Mouse (Mus musculus) limb, embryonic 11.5 days (tissue): ENCODE measurements around the gene Fbxl18. TPM values are rescaled to one million over a fixed set of nuclear protein-coding genes. Genes with fewer than 3 reads are reported as not detected.

Source experiments
- ATAC-seq: fragments of 200-750 bp; cut with Nextera tagmentation; 2 replicates; pipeline ENCODE4 v1.8.0; 2017; ENCODE audit warnings: low read depth; ENCODE audit not compliant: insufficient number of reproducible peaks, low FRiP score, low TSS enrichment
- DNase-seq: peaks from one replicate; pipeline ENCODE4 v3.0.0-alpha.2; 2015; ENCODE audit warnings: low spot score
- H3K27ac ChIP-seq: fragments of 300-500 bp; sonication (generic); replicated peaks from 2 replicates; pipeline ENCODE4 v1.5.1; 2014; ENCODE audit warnings: low read depth, mild to moderate bottlenecking, low read length
- H3K27me3 ChIP-seq: fragments of 300-500 bp; sonication (generic); 2 replicates; pipeline ENCODE4 v1.6.1; 2014; ENCODE audit warnings: mild to moderate bottlenecking, low read length, mixed read lengths; ENCODE audit not compliant: control insufficient read depth, insufficient read depth
- H3K36me3 ChIP-seq: fragments of 300-500 bp; sonication (generic); 2 replicates; pipeline ENCODE4 v1.6.1; 2014; ENCODE audit warnings: mild to moderate bottlenecking, low read length, moderate library complexity, mixed read lengths; ENCODE audit not compliant: control insufficient read depth, insufficient read depth
- H3K4me1 ChIP-seq: fragments of 300-500 bp; sonication (generic); 2 replicates; pipeline ENCODE4 v1.6.1; 2014; ENCODE audit warnings: low read length, mixed read lengths; ENCODE audit not compliant: control insufficient read depth, insufficient read depth
- H3K4me2 ChIP-seq: fragments of 300-500 bp; sonication (generic); 2 replicates; pipeline ENCODE4 v1.6.1; 2014; ENCODE audit warnings: low read depth, mild to moderate bottlenecking, moderate library complexity; ENCODE audit not compliant: severe bottlenecking
- H3K4me3 ChIP-seq: fragments of 300-500 bp; sonication (generic); 2 replicates; pipeline ENCODE4 v1.5.1; 2014; ENCODE audit warnings: low read depth, low read length
- H3K9ac ChIP-seq: fragments of 300-500 bp; sonication (generic); 2 replicates; pipeline ENCODE4 v1.6.1; 2014; ENCODE audit warnings: mild to moderate bottlenecking, low read length
- H3K9me3 ChIP-seq: fragments of 300-500 bp; sonication (generic); 2 replicates; pipeline ENCODE4 v1.6.1; 2016; ENCODE audit warnings: low read length; ENCODE audit not compliant: control insufficient read depth
- WGBS: fragments of 180-500 bp; shearing (Covaris S2); extraction: QIAGEN DNeasy Blood & Tissue Kit; methylation state at CpG from one replicate; pipeline ENCODE4 v1.1.7; 2014; 5-methylcytosine and 5-hydroxymethylcytosine counted together
- polyA plus RNA-seq: library from polyadenylated mRNA; unstranded; fragments of >200 nt; fragmentation: Nextera tagmentation; extraction: Ambion mirVana; gene quantifications from 2 replicates; pipeline ENCODE4 v1.2.1, GENCODE M21; 2014

The Fbxl18 gene
- polyA plus RNA-seq, 1 experiment from 2014 or later: 11.1 TPM

- no peaks in the 10 kb centered on the region for H3K9me3 ChIP-seq
- DNase-seq (no peak), ATAC-seq (no peak)
- no peak overlapping the region for H3K9ac ChIP-seq
- peaks cover 13% of the 10 kb centered on the region; the same call in 1 of the 2 replicates for H3K4me1 ChIP-seq
- no peak overlapping the region for H3K4me3 ChIP-seq
- no peaks in the 10 kb centered on the region for H3K36me3 ChIP-seq
- WGBS: 87% methylated on average over 5 of the region's 5 CpGs
- no peak overlapping the region for H3K4me2 ChIP-seq
- H3K27ac ChIP-seq: no peak overlapping the region
- H3K27me3 ChIP-seq: no peaks in the 10 kb centered on the region
Measured at GRCm38 (mm10) chr5:142922251-142922650, 27.0 kb upstream of the Fbxl18 start.

- no peak for ATAC-seq
- Histone ChIP-seq H3K4me2 (no peak overlapping the region), H3K27ac (no peak overlapping the region), H3K9ac (no peak overlapping the region), H3K4me1 (peaks cover 3% of the 10 kb centered on the region; the same call in 1 of the 2 replicates), H3K27me3 (no peaks in the 10 kb centered on the region), H3K36me3 (no peaks in the 10 kb centered on the region), H3K9me3 (no peaks in the 10 kb centered on the region), H3K4me3 (no peak overlapping the region)
- no peak for DNase-seq
- 73% methylated on average over 6 of the region's 6 CpGs for WGBS
Measured at GRCm38 (mm10) chr5:142921074-142921459, 25.8 kb upstream of the Fbxl18 start.

GRCm38 (mm10) chr5:142920311-142921073 is 25.3 kb upstream of the Fbxl18 start:
- Histone ChIP-seq H3K4me3 (no peak overlapping the region), H3K4me1 (no peaks in the 10 kb centered on the region), H3K27ac (no peak overlapping the region), H3K27me3 (no peaks in the 10 kb centered on the region), H3K9ac (no peak overlapping the region), H3K9me3 (no peaks in the 10 kb centered on the region), H3K36me3 (no peaks in the 10 kb centered on the region), H3K4me2 (no peak overlapping the region)
- ATAC-seq (no peak), DNase-seq (no peak)
- WGBS: 62% methylated on average over 8 of the region's 8 CpGs

- Histone ChIP-seq H3K4me1 (no peaks in the 10 kb centered on the region), H3K27ac (no peak overlapping the region), H3K27me3 (no peaks in the 10 kb centered on the region), H3K4me3 (no peak overlapping the region), H3K36me3 (no peaks in the 10 kb centered on the region), H3K4me2 (no peak overlapping the region), H3K9me3 (no peaks in the 10 kb centered on the region), H3K9ac (no peak overlapping the region)
- 94% methylated on average over 8 of the region's 8 CpGs for WGBS
- no peak for DNase-seq
- no peak for ATAC-seq
Measured at GRCm38 (mm10) chr5:142917402-142917801, 22.2 kb upstream of the Fbxl18 start.

- no peak for ATAC-seq
- no peak overlapping the region for H3K9ac ChIP-seq
- no peaks in the 10 kb centered on the region for H3K9me3 ChIP-seq
- H3K27me3 ChIP-seq: no peaks in the 10 kb centered on the region
- no peaks in the 10 kb centered on the region for H3K4me1 ChIP-seq
- WGBS: 74% methylated on average over 7 of the region's 7 CpGs
- no peak for DNase-seq
- no peak overlapping the region for H3K4me3 ChIP-seq
- no peaks in the 10 kb centered on the region for H3K36me3 ChIP-seq
- H3K27ac ChIP-seq: no peak overlapping the region
- no peak overlapping the region for H3K4me2 ChIP-seq
Measured at GRCm38 (mm10) chr5:142916593-142916992, 21.4 kb upstream of the Fbxl18 start.

- no peak overlapping the region for H3K27ac ChIP-seq
- H3K4me3 ChIP-seq: no peak overlapping the region
- H3K27me3 ChIP-seq: no peaks in the 10 kb centered on the region
- H3K4me2 ChIP-seq: no peak overlapping the region
- H3K9me3 ChIP-seq: no peaks in the 10 kb centered on the region
- H3K4me1 ChIP-seq: peaks cover under 1% of the 10 kb centered on the region; the same call in 1 of the 2 replicates
- no peak overlapping the region for H3K9ac ChIP-seq
- no peak for DNase-seq
- H3K36me3 ChIP-seq: no peaks in the 10 kb centered on the region
- no peak for ATAC-seq
- 89% methylated on average over 11 of the region's 11 CpGs for WGBS
Measured at GRCm38 (mm10) chr5:142915231-142915630, 20.0 kb upstream of the Fbxl18 start.

GRCm38 (mm10) chr5:142912739-142913138 is 17.5 kb upstream of the Fbxl18 start:
- Histone ChIP-seq H3K4me1 (peaks cover 22% of the 10 kb centered on the region), H3K36me3 (no peaks in the 10 kb centered on the region), H3K9me3 (no peaks in the 10 kb centered on the region), H3K9ac (no peak overlapping the region), H3K27me3 (no peaks in the 10 kb centered on the region), H3K27ac (no peak overlapping the region), H3K4me3 (no peak overlapping the region), H3K4me2 (no peak overlapping the region)
- DNase-seq (no peak), ATAC-seq (no peak)
- WGBS: 80% methylated on average over 4 of the region's 4 CpGs

- peaks cover 23% of the 10 kb centered on the region for H3K4me1 ChIP-seq
- no peak overlapping the region for H3K4me2 ChIP-seq
- no peaks in the 10 kb centered on the region for H3K9me3 ChIP-seq
- no peak overlapping the region for H3K9ac ChIP-seq
- H3K36me3 ChIP-seq: no peaks in the 10 kb centered on the region
- DNase-seq: no peak
- no peak for ATAC-seq
- no peaks in the 10 kb centered on the region for H3K27me3 ChIP-seq
- H3K4me3 ChIP-seq: no peak overlapping the region
- no peak overlapping the region for H3K27ac ChIP-seq
- WGBS: 92% methylated on average over 3 of the region's 3 CpGs
Measured at GRCm38 (mm10) chr5:142912320-142912719, 17.1 kb upstream of the Fbxl18 start.

GRCm38 (mm10) chr5:142911629-142912028 is 16.4 kb upstream of the Fbxl18 start:
- DNase-seq (no peak), ATAC-seq (no peak)
- H3K36me3 ChIP-seq: no peaks in the 10 kb centered on the region
- no peak overlapping the region for H3K4me2 ChIP-seq
- 82% methylated on average over 2 of the region's 2 CpGs for WGBS
- no peaks in the 10 kb centered on the region for H3K27me3 ChIP-seq
- no peak overlapping the region for H3K4me3 ChIP-seq
- H3K4me1 ChIP-seq: peaks cover 26% of the 10 kb centered on the region
- no peaks in the 10 kb centered on the region for H3K9me3 ChIP-seq
- no peak overlapping the region for H3K9ac ChIP-seq
- H3K27ac ChIP-seq: no peak overlapping the region
